Mouse (Mus musculus): Measurements from ENCODE around the gene Lmo7. TPM values are rescaled to one million over a fixed set of nuclear protein-coding genes. Genes with fewer than 3 reads are reported as not detected.

Lmo7 gene
- polyA plus RNA-seq, 1 experiment from 2014 or later: 2.8 TPM

- ATAC-seq (no peak), DNase-seq (no peak)
- Histone ChIP-seq H3K4me3 (ENCODE audit: low read depth, low read length) (no peak overlapping the region), H3K9ac (replicated peaks) (no peak overlapping the region), H3K4me2 (ENCODE audit: low read depth, low read length) (no peak overlapping the region), H3K9me3 (ENCODE audit: low read length) (no peaks in the 10 kb centered on the region), H3K4me1 (ENCODE audit: insufficient read depth) (no peaks in the 10 kb centered on the region), H3K27me3 (ENCODE audit: insufficient read depth, low read length) (no peaks in the 10 kb centered on the region), H3K36me3 (replicated peaks; ENCODE audit: insufficient read depth, low read length) (no peaks in the 10 kb centered on the region), H3K27ac (ENCODE audit: low read depth) (no peak overlapping the region)
- WGBS (ENCODE audit: insufficient replicate concordance): 81% methylated on average over 3 of the region's 3 CpGs
- no peak for TF ChIP-seq CTCF (IDR thresholded peaks at IDR 0.05; ENCODE audit: low read depth)
- no peak for TF ChIP-seq EP300 (IDR thresholded peaks at IDR 0.05; ENCODE audit: low read depth)
Observed at GRCm38 (mm10) chr14:101784315-101784945, 54.7 kb downstream of the Lmo7 start.

- H3K27me3 ChIP-seq (ENCODE audit: insufficient read depth, low read length): no peaks in the 10 kb centered on the region
- 68% methylated on average over 5 of the region's 5 CpGs for WGBS (ENCODE audit: insufficient replicate concordance)
- H3K4me3 ChIP-seq (ENCODE audit: low read depth, low read length): no peak overlapping the region
- ATAC-seq (no peak), DNase-seq (no peak)
- H3K9me3 ChIP-seq (ENCODE audit: low read length): no peaks in the 10 kb centered on the region
- H3K27ac ChIP-seq (ENCODE audit: low read depth): no peak overlapping the region
- H3K9ac ChIP-seq (replicated peaks): no peak overlapping the region
- TF ChIP-seq EP300 (IDR thresholded peaks at IDR 0.05; ENCODE audit: low read depth) (no peak), CTCF (IDR thresholded peaks at IDR 0.05; ENCODE audit: low read depth) (no peak)
- H3K4me1 ChIP-seq (ENCODE audit: insufficient read depth): no peaks in the 10 kb centered on the region
- no peaks in the 10 kb centered on the region for H3K36me3 ChIP-seq (replicated peaks; ENCODE audit: insufficient read depth, low read length)
- H3K4me2 ChIP-seq (ENCODE audit: low read depth, low read length): no peak overlapping the region
Observed at GRCm38 (mm10) chr14:101787903-101788302, 58.1 kb downstream of the Lmo7 start.

- ATAC-seq (no peak), DNase-seq (no peak)
- 83% methylated on average over 6 of the region's 6 CpGs for WGBS (ENCODE audit: insufficient replicate concordance)
- Histone ChIP-seq H3K36me3 (replicated peaks; ENCODE audit: insufficient read depth, low read length) (no peaks in the 10 kb centered on the region), H3K4me1 (ENCODE audit: insufficient read depth) (no peaks in the 10 kb centered on the region), H3K4me2 (ENCODE audit: low read depth, low read length) (no peak overlapping the region), H3K4me3 (ENCODE audit: low read depth, low read length) (no peak overlapping the region), H3K27ac (ENCODE audit: low read depth) (no peak overlapping the region), H3K27me3 (ENCODE audit: insufficient read depth, low read length) (no peaks in the 10 kb centered on the region), H3K9me3 (ENCODE audit: low read length) (no peaks in the 10 kb centered on the region), H3K9ac (replicated peaks) (no peak overlapping the region)
- no peak for TF ChIP-seq EP300 (IDR thresholded peaks at IDR 0.05; ENCODE audit: low read depth)
- TF ChIP-seq CTCF (IDR thresholded peaks at IDR 0.05; ENCODE audit: low read depth): no peak
Observed at GRCm38 (mm10) chr14:101788475-101788874, 58.7 kb downstream of the Lmo7 start.

GRCm38 (mm10) chr14:101794553-101795177, 64.9 kb downstream of the Lmo7 start:
- H3K36me3 ChIP-seq (replicated peaks; ENCODE audit: insufficient read depth, low read length): no peaks in the 10 kb centered on the region
- H3K4me1 ChIP-seq (ENCODE audit: insufficient read depth): no peaks in the 10 kb centered on the region
- H3K9me3 ChIP-seq (ENCODE audit: low read length): no peaks in the 10 kb centered on the region
- no peak for ATAC-seq
- H3K27ac ChIP-seq (ENCODE audit: low read depth): no peak overlapping the region
- no peak for TF ChIP-seq CTCF (IDR thresholded peaks at IDR 0.05; ENCODE audit: low read depth)
- no peaks in the 10 kb centered on the region for H3K27me3 ChIP-seq (ENCODE audit: insufficient read depth, low read length)
- 77% methylated on average over 10 of the region's 10 CpGs for WGBS (ENCODE audit: insufficient replicate concordance)
- H3K4me2 ChIP-seq (ENCODE audit: low read depth, low read length): no peak overlapping the region
- H3K4me3 ChIP-seq (ENCODE audit: low read depth, low read length): no peak overlapping the region
- no peak overlapping the region for H3K9ac ChIP-seq (replicated peaks)
- DNase-seq: no peak

DNA sequence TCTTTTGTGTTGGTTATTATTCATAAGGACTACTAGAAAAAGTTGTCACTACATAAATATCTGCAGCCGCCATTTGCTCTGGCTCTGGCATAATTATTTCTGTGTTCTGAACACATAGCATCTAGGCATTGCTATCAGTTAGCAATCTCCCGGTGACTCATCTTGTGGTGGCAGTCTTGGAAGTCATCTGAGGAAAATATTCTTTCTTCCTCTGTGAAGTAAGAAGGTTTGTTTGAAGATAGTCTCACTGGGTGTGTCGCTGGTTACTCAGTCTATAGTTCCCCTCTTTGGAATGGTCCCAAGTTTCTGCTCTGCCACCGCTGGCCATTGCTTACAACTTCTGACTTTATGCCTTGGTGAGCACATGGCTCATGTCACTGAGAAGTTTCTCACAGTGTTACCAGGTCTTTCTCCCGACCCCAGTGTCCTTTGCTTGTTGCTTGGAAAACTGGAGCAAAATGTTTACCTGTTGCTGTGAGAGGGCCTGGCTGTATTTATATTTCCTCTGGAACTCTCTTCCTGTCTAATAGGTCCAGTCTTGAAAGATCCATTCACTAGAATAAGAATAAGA, 68.3 kb downstream of the Lmo7 start:
- ATAC-seq: no peak
- TF ChIP-seq EP300 (IDR thresholded peaks at IDR 0.05; ENCODE audit: low read depth) (no peak), CTCF (IDR thresholded peaks at IDR 0.05; ENCODE audit: low read depth) (no peak)

GRCm38 (mm10) chr14:101798766-101799165, 69.0 kb downstream of the Lmo7 start:
- no peak overlapping the region for H3K4me3 ChIP-seq (ENCODE audit: low read depth, low read length)
- H3K4me1 ChIP-seq (ENCODE audit: insufficient read depth): no peaks in the 10 kb centered on the region
- H3K4me2 ChIP-seq (ENCODE audit: low read depth, low read length): no peak overlapping the region
- H3K9me3 ChIP-seq (ENCODE audit: low read length): no peaks in the 10 kb centered on the region
- DNase-seq (no peak), ATAC-seq (no peak)
- no peak overlapping the region for H3K27ac ChIP-seq (ENCODE audit: low read depth)
- H3K9ac ChIP-seq (replicated peaks): no peak overlapping the region
- no peak for TF ChIP-seq CTCF (IDR thresholded peaks at IDR 0.05; ENCODE audit: low read depth)
- TF ChIP-seq EP300 (IDR thresholded peaks at IDR 0.05; ENCODE audit: low read depth): no peak
- H3K36me3 ChIP-seq (replicated peaks; ENCODE audit: insufficient read depth, low read length): no peaks in the 10 kb centered on the region
- 81% methylated on average over 2 of the region's 2 CpGs for WGBS (ENCODE audit: insufficient replicate concordance)
- no peaks in the 10 kb centered on the region for H3K27me3 ChIP-seq (ENCODE audit: insufficient read depth, low read length)

More for the DNA sequence above, 68.3 kb downstream of the Lmo7 start:
- H3K4me2 ChIP-seq (ENCODE audit: low read depth, low read length): no peak overlapping the region
- no peak overlapping the region for H3K4me3 ChIP-seq (ENCODE audit: low read depth, low read length)
- no peak for DNase-seq
- H3K9me3 ChIP-seq (ENCODE audit: low read length): no peaks in the 10 kb centered on the region
- H3K36me3 ChIP-seq (replicated peaks; ENCODE audit: insufficient read depth, low read length): no peaks in the 10 kb centered on the region
- WGBS (ENCODE audit: insufficient replicate concordance): 69% methylated on average over 5 of the region's 5 CpGs
- H3K4me1 ChIP-seq (ENCODE audit: insufficient read depth): no peaks in the 10 kb centered on the region
- H3K9ac ChIP-seq (replicated peaks): no peak overlapping the region
- H3K27ac ChIP-seq (ENCODE audit: low read depth): no peak overlapping the region
- H3K27me3 ChIP-seq (ENCODE audit: insufficient read depth, low read length): no peaks in the 10 kb centered on the region
